Mouse (Mus musculus) liver, embryonic 14.5 days (tissue): ENCODE results near the gene Olfr547. TPM values are rescaled to one million over a fixed set of nuclear protein-coding genes. Genes with fewer than 3 reads are reported as not detected.

Experiments
- ATAC-seq: fragments of 200-750 bp; cut with Nextera tagmentation; 2 replicates; pipeline ENCODE4 v1.8.0; 2017; ENCODE audit warnings: moderate number of reproducible peaks, mild to moderate bottlenecking, moderate library complexity; ENCODE audit not compliant: insufficient read depth
- DNase-seq, 3 experiments: peaks; one replicate each; pipeline ENCODE4 v3.0.0-alpha.2; 2012 to 2013; ENCODE audit warnings: low read depth in 3 of 3, low spot score in 3 of 3
- H3K27ac ChIP-seq: fragments of 300-500 bp; sonication (generic); 2 replicates; pipeline ENCODE4 v1.5.1; 2014; ENCODE audit warnings: moderate library complexity, mild to moderate bottlenecking, control low read depth, inconsistent platforms
- H3K27me3 ChIP-seq: fragments of 300-500 bp; sonication (generic); 2 replicates; pipeline ENCODE4 v1.6.1; 2014; ENCODE audit warnings: mild to moderate bottlenecking, low read length, moderate library complexity; ENCODE audit not compliant: control insufficient read depth, insufficient read depth
- H3K36me3 ChIP-seq: fragments of 300-500 bp; sonication (generic); replicated peaks from 2 replicates; pipeline ENCODE4 v1.6.1; 2014; ENCODE audit warnings: low read depth; ENCODE audit not compliant: control insufficient read depth, insufficient read depth
- H3K4me1 ChIP-seq, 2 experiments: fragments of 200-500 bp in 1 of 2; fragments of 300-500 bp in 1 of 2; sonication (generic) in 1 of 2; replicated peaks; 2 replicates each; pipeline ENCODE4 v1.6.1; 2012 to 2014; ENCODE audit warnings: antibody characterized with exemption in 1 of 2, inconsistent platforms in 1 of 2, low read length in 1 of 2; ENCODE audit not compliant: control insufficient read depth in 2 of 2, insufficient read depth in 2 of 2
- H3K4me2 ChIP-seq: fragments of 300-500 bp; sonication (generic); 2 replicates; pipeline ENCODE4 v1.6.1; 2014; ENCODE audit warnings: low read depth, mild to moderate bottlenecking, control low read depth, moderate library complexity
- H3K4me3 ChIP-seq, 2 experiments: fragments of 200-500 bp in 1 of 2; fragments of 300-500 bp in 1 of 2; sonication (generic) in 1 of 2; 2 replicates each; pipeline ENCODE4 v1.5.1; 2012 to 2014; ENCODE audit warnings: low read depth in 2 of 2, low read length in 2 of 2, mild to moderate bottlenecking in 2 of 2, control low read depth in 1 of 2, inconsistent platforms in 1 of 2, moderate library complexity in 1 of 2; ENCODE audit not compliant: insufficient read depth in 1 of 2
- H3K9ac ChIP-seq: fragments of 300-500 bp; sonication (generic); replicated peaks from 2 replicates; pipeline ENCODE4 v1.6.1; 2014; ENCODE audit warnings: mild to moderate bottlenecking, control low read depth, moderate library complexity
- H3K9me3 ChIP-seq: fragments of 300-500 bp; sonication (generic); 2 replicates; pipeline ENCODE4 v1.6.1; 2016; ENCODE audit warnings: low read length, mixed read lengths; ENCODE audit not compliant: control insufficient read depth
- CTCF ChIP-seq: IDR thresholded peaks from 2 replicates; pipeline ENCODE4 v1.5.1; 2016; ENCODE audit warnings: antibody characterized with exemption, low read depth, control low read depth
- EP300 ChIP-seq: IDR thresholded peaks from 2 replicates; pipeline ENCODE4 v1.6.1; 2016; ENCODE audit warnings: antibody characterized with exemption, low read depth
- WGBS: fragments of 180-500 bp; shearing (Covaris S2); extraction: QIAGEN DNeasy Blood & Tissue Kit; methylation state at CpG from one replicate; pipeline ENCODE4 v1.1.7; 2014; ENCODE audit not compliant: insufficient replicate concordance; 5-methylcytosine and 5-hydroxymethylcytosine counted together
- polyA plus RNA-seq, 2 experiments: library from polyadenylated mRNA; depleted of rRNA in 1 of 2; stranded (reverse) in 1 of 2; unstranded in 1 of 2; fragments of >200 nt; fragmentation: Nextera tagmentation in 1 of 2; extraction: Ambion mirVana in 1 of 2; gene quantifications; 2 replicates each; pipeline versions ENCODE4 v1.2.1 to v1.2.3; 2012 to 2014

The Olfr547 gene
- polyA plus RNA-seq, 2 experiments = not detected

- H3K9ac ChIP-seq = no peak within 1 kb of the TSS
- H3K9me3 ChIP-seq = no peaks in the 10 kb centered on the region
- 41% methylated on average over 3 of the region's 3 CpGs for WGBS
- no peaks in the 10 kb centered on the region for H3K27me3 ChIP-seq
- TF ChIP-seq EP300 (no peak), CTCF (no peak)
- no peak for DNase-seq
- no peaks in the 10 kb centered on the region for H3K4me1 ChIP-seq
- no peak within 1 kb of the TSS for H3K4me2 ChIP-seq
- no peak for ATAC-seq
- no peak within 1 kb of the TSS for H3K4me3 ChIP-seq
- H3K27ac ChIP-seq = no peak within 1 kb of the TSS
- no peaks in the 10 kb centered on the region for H3K36me3 ChIP-seq
Observed at GRCm38 (mm10) chr7:102499473-102499872, 35.1 kb upstream of the Olfr547 start, which contains the start of gene Olfr545. TSS of gene Olfr545 (minus strand) at chr7:102499573.

GRCm38 (mm10) chr7:102501986-102502385 lies 32.6 kb upstream of the Olfr547 start:
- no peak for ATAC-seq
- Histone ChIP-seq H3K27me3 (no peaks in the 10 kb centered on the region), H3K36me3 (no peaks in the 10 kb centered on the region), H3K4me2 (no peak overlapping the region), H3K4me1 (no peaks in the 10 kb centered on the region), H3K9ac (no peak overlapping the region), H3K9me3 (no peaks in the 10 kb centered on the region), H3K27ac (no peak overlapping the region), H3K4me3 (no peak overlapping the region)
- no peak for DNase-seq
- 57% methylated on average over 5 of the region's 5 CpGs for WGBS
- no peak for TF ChIP-seq CTCF
- TF ChIP-seq EP300 = no peak

DNA sequence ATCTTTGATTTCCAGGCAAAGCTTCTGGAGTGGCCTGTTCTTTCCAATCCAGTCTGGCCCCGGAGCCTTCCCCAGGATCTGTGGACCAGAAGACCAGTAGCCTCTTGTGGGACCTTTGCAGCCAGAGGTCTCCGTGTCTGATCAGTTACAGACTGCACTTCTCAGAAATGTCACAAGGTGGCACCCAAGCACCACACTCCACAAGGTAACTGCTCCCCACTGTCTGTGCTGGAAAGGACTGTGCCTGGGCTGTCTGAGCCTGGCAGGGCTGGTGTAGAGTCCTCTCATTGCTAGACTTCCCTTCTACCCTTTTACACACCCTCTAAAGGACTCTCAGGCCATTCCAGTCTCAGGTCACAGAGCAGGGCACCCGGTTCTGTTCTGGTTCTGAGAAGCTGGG lies 27.7 kb upstream of the Olfr547 start:
- ATAC-seq = peak; percentile 47; the same call in 1 of the 2 replicates
- H3K27ac ChIP-seq = no peak overlapping the region
- no peaks in the 10 kb centered on the region for H3K9me3 ChIP-seq
- 36% methylated on average over 3 of the region's 3 CpGs for WGBS
- TF ChIP-seq EP300 (no peak), CTCF (peak; percentile 87)
- no peaks in the 10 kb centered on the region for H3K36me3 ChIP-seq
- no peak overlapping the region for H3K4me3 ChIP-seq
- H3K9ac ChIP-seq = no peak overlapping the region
- H3K4me2 ChIP-seq = no peak overlapping the region
- peak; percentile 23 to 37 (median 29) for DNase-seq
- no peaks in the 10 kb centered on the region for H3K4me1 ChIP-seq
- no peaks in the 10 kb centered on the region for H3K27me3 ChIP-seq

DNA sequence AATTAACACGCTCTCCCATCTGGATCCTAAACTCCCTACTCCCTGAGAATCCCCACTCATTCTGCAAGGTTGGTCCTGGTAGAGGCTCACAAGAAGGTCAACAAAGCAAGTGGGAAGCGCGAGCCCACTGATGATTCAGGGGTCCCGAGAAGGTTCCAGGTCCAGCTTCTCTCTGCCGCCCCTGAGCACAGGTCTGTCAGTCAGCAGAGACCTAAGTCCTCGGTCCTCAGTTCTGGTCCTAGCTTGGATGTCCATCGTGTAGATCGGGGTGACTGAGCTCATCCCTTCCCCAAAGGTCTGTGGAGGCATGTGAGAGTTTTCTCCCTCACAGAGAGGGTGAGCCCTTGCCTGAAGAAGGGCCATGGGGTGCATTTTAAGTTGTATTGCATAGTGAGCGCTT lies 26.5 kb upstream of the Olfr547 start:
- H3K4me1 ChIP-seq = no peaks in the 10 kb centered on the region
- no peak overlapping the region for H3K27ac ChIP-seq
- H3K4me3 ChIP-seq = no peak overlapping the region
- DNase-seq = no peak
- no peaks in the 10 kb centered on the region for H3K36me3 ChIP-seq
- H3K9me3 ChIP-seq = no peaks in the 10 kb centered on the region
- 77% methylated on average over 9 of the region's 9 CpGs for WGBS
- no peak for ATAC-seq
- TF ChIP-seq EP300 (no peak), CTCF (no peak)
- no peaks in the 10 kb centered on the region; the same call in 1 of the 2 replicates for H3K27me3 ChIP-seq
- H3K4me2 ChIP-seq = no peak overlapping the region
- H3K9ac ChIP-seq = no peak overlapping the region

DNA sequence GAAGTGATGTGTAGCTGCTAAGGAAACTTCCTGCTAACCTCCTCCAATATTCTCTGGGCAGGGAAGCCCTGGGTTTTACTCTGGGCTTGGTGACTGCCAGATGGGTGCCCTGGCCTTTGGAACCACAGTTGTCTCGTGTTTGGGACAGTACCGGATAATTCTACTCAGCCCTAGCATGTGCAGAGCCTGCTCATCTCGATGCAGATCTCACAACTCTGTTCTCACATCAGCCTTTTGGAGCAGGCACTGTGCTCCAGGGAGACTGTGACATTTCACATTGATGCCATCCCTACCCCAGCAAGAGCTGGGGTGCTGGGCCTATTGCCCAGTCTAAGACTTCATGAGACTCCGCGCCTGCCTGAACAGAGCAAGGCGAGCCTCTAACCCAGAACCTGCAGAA lies 25.9 kb upstream of the Olfr547 start:
- Histone ChIP-seq H3K36me3 (no peaks in the 10 kb centered on the region), H3K27me3 (no peaks in the 10 kb centered on the region; the same call in 1 of the 2 replicates), H3K4me2 (no peak overlapping the region), H3K4me1 (peaks cover 0 to 2% of the 10 kb centered on the region in 2 experiments; a peak in 1 of 4 replicates), H3K27ac (no peak overlapping the region), H3K9me3 (no peaks in the 10 kb centered on the region), H3K4me3 (no peak overlapping the region), H3K9ac (no peak overlapping the region)
- DNase-seq = no peak
- TF ChIP-seq EP300 = no peak
- TF ChIP-seq CTCF = no peak
- no peak for ATAC-seq
- 70% methylated on average over 6 of the region's 6 CpGs for WGBS
